Mouse (Mus musculus) v-Abl transformed pro-B cells (cell line): ENCODE results near the gene Gm20388.
"Not testable (repeated sequence)": the region's sequence is repeated elsewhere in the genome, so short reads cannot be mapped to it uniquely, and the experiment has no call there.

Source experiments
- in situ Hi-C, 2 experiments: fragments of 400-800 bp; cut with MboI; formaldehyde crosslinking; loops; one replicate each; pipeline ENCODE4 v1.15.1; 2025; ENCODE audit not compliant: unreplicated experiment in 2 of 2

Gene Gm20388

GRCm38 (mm10) chr8:122561199-122561598 is 2650.6 kb downstream of the Gm20388 start:
- in situ Hi-C loops, result no loop called here

GRCm38 (mm10) chr8:122564363-122565352 is 2654.0 kb downstream of the Gm20388 start:
- in situ Hi-C loops, result loop anchor here (5.0 kb wide), 1 partner anchor 43 kb away; no protein-coding TSS in a partner anchor

GRCm38 (mm10) chr8:122566766-122567165 is 2656.1 kb downstream of the Gm20388 start:
- in situ Hi-C loops, result loop anchor here (5.0 kb wide), 1 partner anchor 41 kb away; no protein-coding TSS in a partner anchor

- in situ Hi-C loops, result loop anchor here (5.0 kb wide), 1 partner anchor 40 kb away; no protein-coding TSS in a partner anchor
Observed at GRCm38 (mm10) chr8:122567361-122568108, 2656.9 kb downstream of the Gm20388 start, which contains the start of gene Cdt1. Cdt1 (plus strand) TSS chr8:122568015.

GRCm38 (mm10) chr8:122568109-122568504 is 2657.5 kb downstream of the Gm20388 start:
- in situ Hi-C loops, result loop anchor here (5.0 kb wide), 1 partner anchor 39 kb away; no protein-coding TSS in a partner anchor

GRCm38 (mm10) chr8:122568881-122569309 is 2658.3 kb downstream of the Gm20388 start:
- in situ Hi-C loops, result loop anchor here (5.0 kb wide), 1 partner anchor 38 kb away; no protein-coding TSS in a partner anchor

- in situ Hi-C loops, result loop anchor here (5.0 kb wide), 1 partner anchor 38 kb away; no protein-coding TSS in a partner anchor
Observed at GRCm38 (mm10) chr8:122569329-122569728, 2658.7 kb downstream of the Gm20388 start.

- in situ Hi-C loops, result loop anchor here (5.0 kb wide), 1 partner anchor 37 kb away; no protein-coding TSS in a partner anchor
Observed at GRCm38 (mm10) chr8:122569996-122570395, 2659.4 kb downstream of the Gm20388 start.

GRCm38 (mm10) chr8:122571153-122571552 is 2660.5 kb downstream of the Gm20388 start:
- in situ Hi-C loops, result no loop called here

GRCm38 (mm10) chr8:122571750-122572267 is 2661.2 kb downstream of the Gm20388 start:
- in situ Hi-C loops, result no loop called here

GRCm38 (mm10) chr8:122572751-122573150 is 2662.1 kb downstream of the Gm20388 start:
- in situ Hi-C loops, result no loop called here

- in situ Hi-C loops, result not testable (repeated sequence)
Observed at GRCm38 (mm10) chr8:122573176-122573575, 2662.5 kb downstream of the Gm20388 start.

- in situ Hi-C loops, result no loop called here
Observed at GRCm38 (mm10) chr8:122573577-122573976, 2662.9 kb downstream of the Gm20388 start.

- in situ Hi-C loops, result no loop called here
Observed at GRCm38 (mm10) chr8:122574264-122574663, 2663.6 kb downstream of the Gm20388 start.

GRCm38 (mm10) chr8:122574667-122575251 is 2664.1 kb downstream of the Gm20388 start:
- in situ Hi-C loops, result no loop called here

- in situ Hi-C loops, result no loop called here
Observed at GRCm38 (mm10) chr8:122575286-122575685, 2664.6 kb downstream of the Gm20388 start.

- in situ Hi-C loops, result no loop called here
Observed at GRCm38 (mm10) chr8:122575735-122576647, 2665.3 kb downstream of the Gm20388 start.

GRCm38 (mm10) chr8:122576648-122577022 is 2666.0 kb downstream of the Gm20388 start, which contains the start of gene Aprt:
Aprt (minus strand) TSS chr8:122576909.
- in situ Hi-C loops, result no loop called here

GRCm38 (mm10) chr8:122577116-122577515 is 2666.5 kb downstream of the Gm20388 start:
- in situ Hi-C loops, result no loop called here
